Mouse (Mus musculus) neural tube, embryonic 13.5 days (tissue): ENCODE data around the gene Lipa. TPM values are rescaled to one million over a fixed set of nuclear protein-coding genes. Genes with fewer than 3 reads are reported as not detected.

Experiments used
- ATAC-seq: fragments of 200-750 bp; cut with Nextera tagmentation; 2 replicates; pipeline ENCODE4 v1.8.0; 2017; ENCODE audit warnings: low read depth, mild to moderate bottlenecking, moderate TSS enrichment, moderate library complexity
- H3K27ac ChIP-seq: fragments of 300-500 bp; sonication (generic); replicated peaks from 2 replicates; pipeline ENCODE4 v1.5.1; 2015; ENCODE audit warnings: moderate library complexity, mild to moderate bottlenecking, inconsistent platforms
- H3K27me3 ChIP-seq: fragments of 300-500 bp; sonication (generic); 2 replicates; pipeline ENCODE4 v1.6.1; 2015; ENCODE audit warnings: mild to moderate bottlenecking, inconsistent platforms
- H3K36me3 ChIP-seq: fragments of 300-500 bp; sonication (generic); 2 replicates; pipeline ENCODE4 v1.6.1; 2015; ENCODE audit warnings: mild to moderate bottlenecking, inconsistent platforms
- H3K4me1 ChIP-seq: fragments of 300-500 bp; sonication (generic); replicated peaks from 2 replicates; pipeline ENCODE4 v1.6.1; 2015; ENCODE audit warnings: inconsistent platforms
- H3K4me2 ChIP-seq: fragments of 300-500 bp; sonication (generic); 2 replicates; pipeline ENCODE4 v1.6.1; 2015; ENCODE audit warnings: inconsistent platforms, mild to moderate bottlenecking, moderate library complexity
- H3K4me3 ChIP-seq: fragments of 300-500 bp; sonication (generic); 2 replicates; pipeline ENCODE4 v1.5.1; 2015; ENCODE audit warnings: mild to moderate bottlenecking, inconsistent platforms
- H3K9ac ChIP-seq: fragments of 300-500 bp; sonication (generic); 2 replicates; pipeline ENCODE4 v1.6.1; 2015; ENCODE audit warnings: moderate library complexity, mild to moderate bottlenecking, inconsistent platforms
- H3K9me3 ChIP-seq: fragments of 300-500 bp; sonication (generic); 2 replicates; pipeline ENCODE4 v1.6.1; 2016; ENCODE audit warnings: inconsistent platforms
- WGBS: fragments of 180-500 bp; shearing (Covaris S2); methylation state at CpG from one replicate; pipeline ENCODE4 v1.1.7; 2015; 5-methylcytosine and 5-hydroxymethylcytosine counted together
- polyA plus RNA-seq: library from polyadenylated mRNA; unstranded; fragments of >200 nt; fragmentation: Nextera tagmentation; extraction: Ambion mirVana; gene quantifications from 2 replicates; pipeline ENCODE4 v1.2.1, GENCODE M21; 2015

Gene Lipa
- polyA plus RNA-seq = 23.8 and 25.8 TPM in 2 replicates

DNA sequence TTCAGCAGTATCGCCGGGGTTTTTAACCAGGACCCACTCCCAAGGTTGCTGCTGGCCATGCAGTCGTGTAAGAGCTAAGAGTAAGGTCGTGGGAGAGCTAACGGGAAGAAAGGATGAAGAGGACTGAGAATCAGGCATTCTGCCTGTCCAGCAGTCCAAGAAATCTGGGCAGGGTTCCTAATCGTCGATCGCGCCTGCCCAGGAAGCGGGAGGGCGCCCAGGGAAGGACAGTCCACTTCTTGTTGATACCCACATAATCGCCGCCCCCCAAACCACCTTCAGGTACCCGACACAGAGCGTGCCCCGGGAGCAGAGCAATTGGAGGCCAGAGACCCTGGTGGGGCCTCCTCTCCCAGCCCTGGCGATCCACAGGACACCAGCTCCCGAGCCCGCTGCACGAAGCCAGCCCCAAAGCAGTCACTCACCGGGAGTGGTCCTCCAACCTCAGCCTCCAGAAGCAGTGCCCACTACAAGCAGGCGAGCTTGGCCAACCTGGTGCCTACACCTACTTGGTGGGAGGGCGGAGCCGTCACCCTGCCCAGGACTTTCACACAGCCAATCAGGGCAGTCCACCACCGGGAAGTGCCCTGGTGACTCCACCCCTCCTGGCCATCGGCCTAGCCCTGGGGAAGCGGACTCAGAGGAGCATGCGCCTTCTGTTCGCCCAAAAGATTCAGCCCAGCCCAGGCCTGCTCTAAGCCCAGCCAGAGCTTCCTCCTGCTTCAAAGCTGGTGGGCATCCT lies at the start of gene Lipa:
Gene Lipa, minus strand, starts transcription at position 534 of the 742 bp plus-strand sequence.
- WGBS = under 1% methylated on average over 29 of the region's 29 CpGs
- Histone ChIP-seq H3K27me3 (no peaks in the 10 kb centered on the region), H3K9me3 (no peaks in the 10 kb centered on the region), H3K4me2 (peak within 1 kb of the TSS; percentile 82), H3K9ac (peak within 1 kb of the TSS; percentile 79), H3K4me1 (peaks cover 12% of the 10 kb centered on the region), H3K36me3 (no peaks in the 10 kb centered on the region), H3K4me3 (peak within 1 kb of the TSS; percentile 66), H3K27ac (peak within 1 kb of the TSS; percentile 46)
- ATAC-seq = peak; percentile 100

GRCm38 (mm10) chr19:34573650-34574049 lies 46.4 kb upstream of the Lipa start:
- Histone ChIP-seq H3K36me3 (no peaks in the 10 kb centered on the region), H3K4me1 (peaks cover 8% of the 10 kb centered on the region; the same call in 1 of the 2 replicates), H3K27me3 (no peaks in the 10 kb centered on the region), H3K27ac (no peak overlapping the region), H3K4me3 (no peak overlapping the region), H3K9me3 (no peaks in the 10 kb centered on the region), H3K4me2 (no peak overlapping the region), H3K9ac (no peak overlapping the region)
- WGBS = 93% methylated on average over 5 of the region's 5 CpGs
- ATAC-seq = no peak

DNA sequence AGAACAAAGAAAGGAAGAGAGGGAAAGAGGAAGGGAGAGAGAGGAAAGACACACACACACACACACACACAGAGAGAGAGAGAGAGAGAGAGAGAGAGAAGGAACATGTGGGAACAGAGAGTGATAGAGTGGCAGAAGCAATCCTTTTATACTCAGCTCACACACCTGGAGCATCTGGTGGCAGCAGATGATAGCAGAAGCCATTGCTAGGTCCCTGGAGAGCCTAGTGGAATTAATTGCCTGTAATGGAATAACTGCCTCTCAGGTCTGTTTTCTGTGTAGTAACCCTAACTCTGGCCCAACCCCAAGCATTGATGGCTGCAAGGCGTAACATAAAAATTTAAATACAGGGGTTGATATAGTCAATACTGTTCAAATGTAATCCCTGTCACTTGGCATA lies 43.8 kb upstream of the Lipa start:
- Histone ChIP-seq H3K4me1 (peaks cover 8% of the 10 kb centered on the region; the same call in 1 of the 2 replicates), H3K27ac (no peak overlapping the region), H3K36me3 (no peaks in the 10 kb centered on the region), H3K9ac (no peak overlapping the region), H3K4me3 (no peak overlapping the region), H3K9me3 (no peaks in the 10 kb centered on the region), H3K4me2 (no peak overlapping the region), H3K27me3 (no peaks in the 10 kb centered on the region)
- WGBS = 68% methylated on average over 1 of the region's 1 CpGs
- ATAC-seq = peak; percentile 72

- ATAC-seq = no peak
- H3K4me2 ChIP-seq = no peak overlapping the region
- WGBS = 76% methylated on average over 4 of the region's 4 CpGs
- no peak overlapping the region for H3K4me3 ChIP-seq
- H3K9me3 ChIP-seq = no peaks in the 10 kb centered on the region
- no peaks in the 10 kb centered on the region for H3K27me3 ChIP-seq
- peaks cover 8% of the 10 kb centered on the region; the same call in 1 of the 2 replicates for H3K4me1 ChIP-seq
- H3K36me3 ChIP-seq = no peaks in the 10 kb centered on the region
- no peak overlapping the region for H3K9ac ChIP-seq
- H3K27ac ChIP-seq = no peak overlapping the region
Measured at GRCm38 (mm10) chr19:34569896-34570476, 42.7 kb upstream of the Lipa start.

GRCm38 (mm10) chr19:34568988-34569895 lies 42.0 kb upstream of the Lipa start:
- Histone ChIP-seq H3K27ac (no peak overlapping the region), H3K27me3 (no peaks in the 10 kb centered on the region), H3K36me3 (no peaks in the 10 kb centered on the region), H3K4me2 (no peak overlapping the region), H3K4me3 (no peak overlapping the region), H3K9me3 (no peaks in the 10 kb centered on the region), H3K9ac (no peak overlapping the region), H3K4me1 (peaks cover 8% of the 10 kb centered on the region; the same call in 1 of the 2 replicates)
- WGBS = 70% methylated on average over 7 of the region's 7 CpGs
- ATAC-seq = no peak

DNA sequence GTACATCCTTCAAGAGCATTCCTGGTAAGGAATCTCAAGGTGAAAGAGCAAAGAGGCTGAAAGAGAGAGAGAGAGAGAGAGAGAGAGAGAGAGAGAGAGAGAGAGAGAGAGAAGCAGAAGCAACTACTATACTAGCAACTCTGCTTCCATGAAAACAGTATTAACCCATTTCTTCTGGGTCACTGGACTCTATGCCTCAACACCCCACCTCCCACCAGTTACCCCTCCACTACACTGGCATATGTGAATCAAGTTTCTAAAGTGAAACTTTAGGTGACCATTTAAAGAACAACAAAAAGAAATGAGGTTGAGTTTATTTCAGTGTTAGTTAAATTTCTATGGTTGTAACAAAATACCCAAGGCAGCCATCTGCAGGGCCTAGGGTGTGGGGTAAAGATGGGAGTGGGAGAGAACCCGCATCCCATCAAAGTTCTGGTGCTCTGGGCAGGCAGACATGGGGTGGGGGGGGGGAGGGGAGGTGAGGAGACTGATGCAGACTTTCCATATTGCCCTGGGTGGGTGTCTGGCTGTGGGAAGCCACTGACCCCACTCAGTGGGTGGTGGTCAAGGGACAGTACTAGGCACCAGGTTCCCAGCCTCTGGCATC lies 39.0 kb upstream of the Lipa start:
- 91% methylated on average over 1 of the region's 1 CpGs for WGBS
- ATAC-seq = no peak

DNA sequence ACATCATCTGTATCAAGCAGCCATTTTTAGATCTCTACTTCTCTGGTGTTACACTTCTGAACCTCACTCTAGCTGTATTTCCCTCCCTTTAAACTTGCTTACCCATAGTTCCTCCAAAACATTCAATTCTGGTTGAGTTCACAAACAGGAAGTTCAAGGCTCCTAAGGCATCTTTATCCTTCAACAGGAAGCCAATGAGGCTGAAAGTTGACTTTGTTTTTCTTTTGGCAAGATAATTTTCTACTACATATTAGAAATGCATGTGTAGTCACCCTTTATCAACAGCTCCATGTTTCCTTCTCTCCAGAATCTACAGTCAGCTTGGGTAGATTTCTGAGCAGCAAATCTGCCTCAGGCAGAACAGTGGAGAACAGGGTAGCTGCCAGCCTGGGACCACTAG lies 35.3 kb upstream of the Lipa start:
- no peaks in the 10 kb centered on the region for H3K27me3 ChIP-seq
- H3K36me3 ChIP-seq = no peaks in the 10 kb centered on the region
- no peak overlapping the region for H3K4me3 ChIP-seq
- ATAC-seq = no peak
- H3K27ac ChIP-seq = no peak overlapping the region
- H3K4me2 ChIP-seq = no peak overlapping the region
- H3K9ac ChIP-seq = no peak overlapping the region
- H3K4me1 ChIP-seq = no peaks in the 10 kb centered on the region
- H3K9me3 ChIP-seq = no peaks in the 10 kb centered on the region

More for the DNA sequence above, 39.0 kb upstream of the Lipa start:
- H3K4me3 ChIP-seq = no peak overlapping the region
- no peak overlapping the region for H3K9ac ChIP-seq
- no peak overlapping the region for H3K4me2 ChIP-seq
- H3K9me3 ChIP-seq = no peaks in the 10 kb centered on the region
- no peak overlapping the region for H3K27ac ChIP-seq
- H3K36me3 ChIP-seq = no peaks in the 10 kb centered on the region
- H3K27me3 ChIP-seq = no peaks in the 10 kb centered on the region
- H3K4me1 ChIP-seq = peaks cover 6% of the 10 kb centered on the region; the same call in 1 of the 2 replicates

DNA sequence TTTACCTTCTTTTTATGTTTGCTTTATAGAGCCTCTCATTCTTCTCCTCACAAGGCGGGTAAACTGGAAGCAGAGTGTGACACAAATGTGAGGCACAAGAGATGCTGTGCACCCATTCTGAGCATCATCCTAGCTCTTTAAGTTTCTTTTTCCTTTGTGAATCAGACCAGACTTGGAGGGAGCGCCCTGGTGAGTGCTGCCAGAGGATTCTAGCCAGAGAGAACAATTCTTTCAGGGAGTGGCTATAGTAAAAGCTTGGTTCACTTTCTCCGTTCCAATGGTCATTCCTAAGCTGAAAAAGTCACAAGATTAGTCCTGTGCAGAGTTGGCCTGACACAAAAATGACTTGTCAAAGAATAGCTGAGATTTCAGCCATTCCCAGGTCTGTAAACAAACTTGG lies 29.3 kb upstream of the Lipa start:
- H3K9me3 ChIP-seq = no peaks in the 10 kb centered on the region
- no peaks in the 10 kb centered on the region for H3K27me3 ChIP-seq
- WGBS = 84% methylated on average over 3 of the region's 3 CpGs
- H3K4me1 ChIP-seq = no peaks in the 10 kb centered on the region; the same call in 1 of the 2 replicates
- H3K4me2 ChIP-seq = no peak overlapping the region
- ATAC-seq = no peak
- H3K4me3 ChIP-seq = no peak overlapping the region
- H3K9ac ChIP-seq = no peak overlapping the region
- no peak overlapping the region for H3K27ac ChIP-seq
- no peaks in the 10 kb centered on the region for H3K36me3 ChIP-seq

GRCm38 (mm10) chr19:34554061-34554460 lies 26.8 kb upstream of the Lipa start:
- no peak overlapping the region for H3K4me3 ChIP-seq
- no peaks in the 10 kb centered on the region for H3K27me3 ChIP-seq
- H3K9ac ChIP-seq = no peak overlapping the region
- H3K4me2 ChIP-seq = no peak overlapping the region
- H3K9me3 ChIP-seq = no peaks in the 10 kb centered on the region
- no peaks in the 10 kb centered on the region; the same call in 1 of the 2 replicates for H3K4me1 ChIP-seq
- H3K36me3 ChIP-seq = no peaks in the 10 kb centered on the region
- ATAC-seq = no peak
- no peak overlapping the region for H3K27ac ChIP-seq

DNA sequence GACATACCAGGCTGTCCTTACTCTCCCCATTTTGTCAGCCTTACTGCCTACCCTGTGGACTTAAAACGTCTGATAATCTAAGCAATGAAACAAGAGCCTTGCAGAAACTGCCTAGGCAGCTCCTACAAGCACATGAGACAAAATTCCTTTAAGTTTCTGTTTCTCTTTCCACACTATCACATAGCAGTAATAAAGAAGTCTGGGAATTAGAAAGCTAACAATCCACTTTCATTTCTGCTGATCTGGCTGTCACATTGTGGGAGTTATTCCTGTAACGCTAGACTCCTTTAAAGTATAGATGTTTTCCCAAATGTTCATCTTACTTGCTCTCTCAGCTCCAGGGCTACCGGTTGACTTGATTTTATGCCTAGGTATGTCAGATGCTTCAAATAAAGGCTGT lies 26.2 kb upstream of the Lipa start:
- Histone ChIP-seq H3K4me2 (no peak overlapping the region), H3K4me1 (no peaks in the 10 kb centered on the region; the same call in 1 of the 2 replicates), H3K36me3 (no peaks in the 10 kb centered on the region), H3K4me3 (no peak overlapping the region), H3K9ac (no peak overlapping the region), H3K27ac (no peak overlapping the region), H3K27me3 (no peaks in the 10 kb centered on the region), H3K9me3 (no peaks in the 10 kb centered on the region)
- no peak for ATAC-seq
- 82% methylated on average over 3 of the region's 3 CpGs for WGBS

DNA sequence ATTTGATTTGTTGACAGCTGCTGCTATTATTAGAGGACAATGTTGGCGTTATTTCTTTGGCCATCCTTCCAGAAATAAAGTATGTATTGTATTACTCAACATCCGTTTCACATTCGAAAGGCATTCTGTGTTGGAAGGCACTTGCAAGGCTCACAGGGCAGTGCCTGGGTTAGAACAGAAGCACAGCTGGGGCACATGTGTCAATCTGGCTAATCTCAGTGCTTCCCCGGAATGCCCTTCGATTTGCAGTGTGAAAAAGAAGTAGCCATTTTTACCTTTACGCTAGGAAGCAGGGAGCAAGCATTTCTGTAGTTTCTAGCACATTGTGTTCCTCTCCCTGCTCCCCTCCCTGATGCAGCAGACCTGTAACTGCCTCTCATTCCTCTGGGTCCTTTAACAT lies 25.7 kb upstream of the Lipa start:
- H3K4me2 ChIP-seq = no peak overlapping the region
- no peak for ATAC-seq
- H3K9ac ChIP-seq = no peak overlapping the region
- H3K4me1 ChIP-seq = no peaks in the 10 kb centered on the region; the same call in 1 of the 2 replicates
- 78% methylated on average over 6 of the region's 6 CpGs for WGBS
- no peaks in the 10 kb centered on the region for H3K36me3 ChIP-seq
- no peaks in the 10 kb centered on the region for H3K9me3 ChIP-seq
- no peaks in the 10 kb centered on the region for H3K27me3 ChIP-seq
- H3K27ac ChIP-seq = no peak overlapping the region
- H3K4me3 ChIP-seq = no peak overlapping the region
